Mouse (Mus musculus): ENCODE results near the gene Mcf2l. TPM values are rescaled to one million over a fixed set of nuclear protein-coding genes. Genes with fewer than 3 reads are reported as not detected.

The Mcf2l gene
- polyA plus RNA-seq, 1 experiment from 2014 or later = 9.5 TPM

- Histone ChIP-seq H3K27me3 (peaks cover 21% of the 10 kb centered on the region), H3K4me1 (peaks cover 12% of the 10 kb centered on the region), H3K4me2 (no peak overlapping the region), H3K4me3 (no peak overlapping the region), H3K36me3 (no peaks in the 10 kb centered on the region), H3K27ac (no peak overlapping the region), H3K9ac (no peak overlapping the region), H3K9me3 (no peaks in the 10 kb centered on the region)
- 81% methylated on average over 4 of the region's 4 CpGs for WGBS
- no peak for ATAC-seq (ENCODE audit: insufficient number of reproducible peaks, low FRiP score, low TSS enrichment, low read depth)
Observed at GRCm38 (mm10) chr8:12874971-12875370, 1.4 kb downstream of the Mcf2l start.

DNA sequence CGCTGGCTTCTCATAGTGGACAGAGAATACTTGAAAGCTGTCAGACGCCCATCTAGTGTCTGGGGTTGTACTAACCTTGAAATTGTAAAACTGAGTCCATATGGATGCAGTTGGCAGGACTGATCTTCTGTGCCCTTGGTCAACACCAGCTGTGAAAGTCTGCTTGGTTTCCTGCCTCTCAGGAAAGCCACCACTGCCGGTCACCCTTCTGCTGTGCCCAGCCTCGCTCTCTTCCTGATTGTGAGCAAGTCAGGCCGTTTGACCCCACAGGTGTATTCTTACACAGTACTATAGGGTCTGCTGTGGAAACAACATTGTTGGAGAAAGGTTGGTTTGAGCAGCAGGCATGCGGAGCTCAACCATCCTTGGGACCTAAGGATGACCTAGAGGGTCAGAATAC is 3.5 kb downstream of the Mcf2l start:
- no peak overlapping the region for H3K9ac ChIP-seq
- peaks cover 15% of the 10 kb centered on the region for H3K27me3 ChIP-seq
- ATAC-seq (ENCODE audit: insufficient number of reproducible peaks, low FRiP score, low TSS enrichment, low read depth) = no peak
- peaks cover 12% of the 10 kb centered on the region for H3K4me1 ChIP-seq
- no peak overlapping the region for H3K27ac ChIP-seq
- no peaks in the 10 kb centered on the region for H3K9me3 ChIP-seq
- 70% methylated on average over 6 of the region's 6 CpGs for WGBS
- no peaks in the 10 kb centered on the region for H3K36me3 ChIP-seq
- H3K4me2 ChIP-seq = no peak overlapping the region
- no peak overlapping the region for H3K4me3 ChIP-seq

DNA sequence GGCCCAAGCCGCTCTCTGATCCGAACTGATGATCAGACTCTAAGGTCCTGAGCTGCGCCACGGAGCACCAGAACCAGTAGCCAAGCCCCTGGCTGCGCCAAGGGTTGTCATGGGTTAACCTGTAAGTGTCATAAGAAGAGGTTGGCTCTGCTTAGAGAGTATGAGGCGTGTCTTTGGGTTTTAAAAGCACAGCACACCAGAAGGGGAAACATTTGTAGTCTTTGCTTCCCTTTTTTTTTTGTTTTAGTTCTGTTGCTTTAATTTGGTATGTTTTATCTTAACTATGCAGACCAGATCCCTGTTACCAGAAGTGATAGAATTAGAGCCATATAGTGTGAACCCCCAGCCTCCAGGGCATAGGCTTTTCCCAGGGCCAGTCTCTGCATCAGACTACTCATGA is 6.6 kb downstream of the Mcf2l start:
- Histone ChIP-seq H3K4me1 (no peaks in the 10 kb centered on the region), H3K9me3 (no peaks in the 10 kb centered on the region), H3K27ac (no peak overlapping the region), H3K9ac (no peak overlapping the region), H3K36me3 (no peaks in the 10 kb centered on the region), H3K27me3 (peaks cover under 1% of the 10 kb centered on the region; the same call in 1 of the 2 replicates), H3K4me2 (no peak overlapping the region), H3K4me3 (no peak overlapping the region)
- ATAC-seq (ENCODE audit: insufficient number of reproducible peaks, low FRiP score, low TSS enrichment, low read depth) = no peak
- 83% methylated on average over 6 of the region's 6 CpGs for WGBS

DNA sequence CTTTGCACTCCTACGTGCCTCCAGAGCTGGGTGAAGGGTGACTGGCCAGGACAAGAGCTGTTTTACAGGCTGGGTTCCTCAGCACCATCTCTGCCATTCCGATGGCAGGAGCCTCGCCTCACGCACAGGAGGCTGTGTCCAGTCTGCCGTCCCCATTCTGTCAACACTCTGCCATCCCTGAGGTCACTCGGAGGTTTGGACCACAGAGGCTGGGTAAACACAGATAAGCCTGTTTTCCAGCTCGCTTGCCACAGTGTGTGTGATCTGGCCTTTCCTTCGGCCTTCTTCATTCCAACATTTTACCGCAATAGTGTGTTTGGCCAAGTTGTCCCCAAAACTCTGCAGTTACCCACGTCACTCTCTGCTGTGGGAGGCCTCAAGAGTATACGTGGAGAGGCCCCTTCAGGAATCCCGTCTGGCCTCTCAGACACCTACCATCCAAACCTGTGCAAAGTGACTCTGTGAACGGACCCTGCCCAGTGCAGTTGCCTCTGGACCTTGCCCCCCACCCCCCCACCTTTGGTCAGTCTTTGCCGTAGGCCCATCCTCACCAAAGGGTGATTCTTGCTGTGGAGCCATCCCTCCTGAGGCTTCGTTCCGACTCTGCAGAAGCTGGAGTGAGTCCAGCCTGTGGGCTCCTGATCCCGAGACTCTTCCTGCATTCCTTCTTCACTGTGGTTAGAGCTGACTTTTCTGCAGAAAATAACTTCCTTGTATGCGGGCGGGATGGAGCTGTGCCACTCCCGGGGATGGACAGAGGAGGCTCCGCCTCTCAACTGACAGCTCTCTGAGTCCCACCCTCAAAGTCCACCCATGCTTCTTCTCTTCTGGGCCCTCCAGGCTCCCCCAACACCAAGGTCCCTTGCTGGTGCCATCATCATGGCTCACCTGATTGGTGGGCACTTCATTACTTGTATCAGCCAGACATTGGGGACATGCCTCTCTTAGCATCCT is 9.7 kb downstream of the Mcf2l start:
- no peaks in the 10 kb centered on the region for H3K9me3 ChIP-seq
- ATAC-seq (ENCODE audit: insufficient number of reproducible peaks, low FRiP score, low TSS enrichment, low read depth) = no peak
- WGBS = 79% methylated on average over 21 of the region's 21 CpGs

GRCm38 (mm10) chr8:12887772-12888435 is 14.3 kb downstream of the Mcf2l start:
- Histone ChIP-seq H3K27ac (no peak overlapping the region), H3K9ac (no peak overlapping the region), H3K4me1 (no peaks in the 10 kb centered on the region), H3K27me3 (no peaks in the 10 kb centered on the region), H3K4me3 (no peak overlapping the region), H3K36me3 (no peaks in the 10 kb centered on the region), H3K9me3 (no peaks in the 10 kb centered on the region), H3K4me2 (no peak overlapping the region)
- ATAC-seq (ENCODE audit: insufficient number of reproducible peaks, low FRiP score, low TSS enrichment, low read depth) = no peak
- 81% methylated on average over 16 of the region's 16 CpGs for WGBS

More for the DNA sequence above, 9.7 kb downstream of the Mcf2l start:
- H3K36me3 ChIP-seq = no peaks in the 10 kb centered on the region
- H3K27me3 ChIP-seq = no peaks in the 10 kb centered on the region
- no peaks in the 10 kb centered on the region for H3K4me1 ChIP-seq
- no peak overlapping the region for H3K4me2 ChIP-seq
- H3K9ac ChIP-seq = no peak overlapping the region
- no peak overlapping the region for H3K4me3 ChIP-seq
- no peak overlapping the region for H3K27ac ChIP-seq

DNA sequence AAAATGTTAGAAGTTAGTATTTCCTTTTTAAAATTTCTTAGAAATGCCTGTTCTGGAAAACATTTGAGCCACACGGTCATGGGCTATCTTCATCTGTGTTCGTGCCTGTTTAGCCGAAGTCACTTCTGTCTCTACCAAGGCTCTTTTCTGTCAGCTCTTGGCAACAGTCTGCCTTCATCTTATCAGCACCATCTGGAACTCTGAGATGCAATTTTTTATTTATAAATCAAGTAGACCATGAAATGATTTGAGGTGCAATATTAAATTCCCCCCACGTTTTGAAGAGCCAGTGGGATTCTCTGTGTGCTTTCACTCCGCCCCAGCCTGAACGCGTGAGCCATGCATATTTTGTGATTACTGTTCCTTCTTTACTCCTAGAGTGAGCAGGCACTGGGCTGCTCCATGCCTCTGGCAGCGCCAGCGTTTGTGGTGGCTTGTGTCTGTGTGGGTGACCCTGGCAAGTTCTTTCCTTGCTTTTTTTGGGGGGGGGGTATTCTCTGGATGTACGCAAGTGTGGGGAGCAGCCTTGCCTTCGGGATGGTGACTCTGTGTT is 15.5 kb downstream of the Mcf2l start:
- H3K27me3 ChIP-seq = no peaks in the 10 kb centered on the region
- no peak overlapping the region for H3K9ac ChIP-seq
- no peaks in the 10 kb centered on the region for H3K4me1 ChIP-seq
- WGBS = 74% methylated on average over 11 of the region's 11 CpGs
- ATAC-seq (ENCODE audit: insufficient number of reproducible peaks, low FRiP score, low TSS enrichment, low read depth) = no peak
- H3K36me3 ChIP-seq = no peaks in the 10 kb centered on the region
- H3K27ac ChIP-seq = no peak overlapping the region
- H3K9me3 ChIP-seq = no peaks in the 10 kb centered on the region
- no peak overlapping the region for H3K4me3 ChIP-seq
- no peak overlapping the region for H3K4me2 ChIP-seq

- no peak for ATAC-seq (ENCODE audit: insufficient number of reproducible peaks, low FRiP score, low TSS enrichment, low read depth)
- H3K4me3 ChIP-seq = no peak overlapping the region
- no peaks in the 10 kb centered on the region for H3K9me3 ChIP-seq
- no peak overlapping the region for H3K9ac ChIP-seq
- H3K4me1 ChIP-seq = peaks cover 5% of the 10 kb centered on the region; the same call in 1 of the 2 replicates
- H3K27ac ChIP-seq = no peak overlapping the region
- WGBS = 67% methylated on average over 5 of the region's 5 CpGs
- no peak overlapping the region for H3K4me2 ChIP-seq
- H3K27me3 ChIP-seq = no peaks in the 10 kb centered on the region
- no peaks in the 10 kb centered on the region for H3K36me3 ChIP-seq
Observed at GRCm38 (mm10) chr8:12892882-12893446, 19.4 kb downstream of the Mcf2l start.

- Histone ChIP-seq H3K36me3 (no peaks in the 10 kb centered on the region), H3K4me1 (peaks cover 5% of the 10 kb centered on the region; the same call in 1 of the 2 replicates), H3K27ac (no peak overlapping the region), H3K4me2 (no peak overlapping the region), H3K27me3 (no peaks in the 10 kb centered on the region), H3K4me3 (no peak overlapping the region), H3K9me3 (no peaks in the 10 kb centered on the region), H3K9ac (no peak overlapping the region)
- WGBS = 79% methylated on average over 12 of the region's 12 CpGs
- ATAC-seq (ENCODE audit: insufficient number of reproducible peaks, low FRiP score, low TSS enrichment, low read depth) = no peak
Observed at GRCm38 (mm10) chr8:12893797-12894578, 20.4 kb downstream of the Mcf2l start.

DNA sequence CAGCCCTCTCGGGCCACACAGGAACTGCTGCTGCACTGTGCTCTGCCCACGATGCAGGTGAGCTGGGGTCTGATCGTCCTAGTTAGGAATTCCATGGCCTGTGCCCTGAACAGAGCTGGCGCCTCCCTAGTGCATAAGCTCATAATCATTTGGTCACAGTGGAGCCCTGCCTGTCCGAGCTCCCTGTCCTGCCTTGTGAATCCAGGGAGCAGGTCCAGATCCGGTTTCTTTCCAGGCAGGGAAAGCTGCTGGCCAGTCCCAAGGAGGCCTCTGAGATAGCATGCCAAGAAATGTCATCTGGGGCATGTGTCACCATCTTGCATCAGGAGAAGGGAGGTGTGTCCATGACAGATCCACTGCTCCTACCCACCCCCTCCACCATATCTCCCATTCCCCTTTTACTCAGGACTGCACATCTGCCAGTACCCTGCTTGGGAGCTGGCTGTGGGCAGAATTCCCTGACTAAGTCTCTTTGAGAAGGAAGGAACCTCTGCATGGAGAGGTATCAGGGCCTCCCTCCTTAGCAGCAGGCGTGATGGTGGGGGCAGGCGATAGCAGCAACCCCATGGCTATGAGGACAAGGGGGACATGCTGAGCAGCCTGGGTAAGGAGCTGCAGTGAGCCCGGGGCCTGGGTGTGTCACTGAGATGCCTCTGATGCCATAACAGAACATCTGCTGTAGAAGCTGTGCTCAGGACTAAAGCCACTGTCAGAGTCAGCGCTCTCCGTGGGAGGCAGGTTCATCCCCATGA is 21.4 kb downstream of the Mcf2l start:
- H3K36me3 ChIP-seq = no peaks in the 10 kb centered on the region

GRCm38 (mm10) chr8:12895535-12896150 is 22.0 kb downstream of the Mcf2l start:
- Histone ChIP-seq H3K4me2 (no peak overlapping the region), H3K4me1 (peaks cover 5% of the 10 kb centered on the region; the same call in 1 of the 2 replicates), H3K9ac (no peak overlapping the region), H3K36me3 (no peaks in the 10 kb centered on the region), H3K27ac (no peak overlapping the region), H3K9me3 (no peaks in the 10 kb centered on the region), H3K27me3 (no peaks in the 10 kb centered on the region), H3K4me3 (no peak overlapping the region)
- ATAC-seq (ENCODE audit: insufficient number of reproducible peaks, low FRiP score, low TSS enrichment, low read depth) = no peak
- WGBS = 71% methylated on average over 9 of the region's 9 CpGs

More for the DNA sequence above, 21.4 kb downstream of the Mcf2l start:
- 75% methylated on average over 11 of the region's 11 CpGs for WGBS
- H3K4me2 ChIP-seq = no peak overlapping the region
- no peak overlapping the region for H3K27ac ChIP-seq
- H3K9ac ChIP-seq = no peak overlapping the region
- ATAC-seq (ENCODE audit: insufficient number of reproducible peaks, low FRiP score, low TSS enrichment, low read depth) = no peak
- H3K4me1 ChIP-seq = peaks cover 5% of the 10 kb centered on the region; the same call in 1 of the 2 replicates
- no peaks in the 10 kb centered on the region for H3K9me3 ChIP-seq
- no peaks in the 10 kb centered on the region for H3K27me3 ChIP-seq
- H3K4me3 ChIP-seq = no peak overlapping the region

Measured in limb, embryonic 15.5 days (tissue).